Mouse (Mus musculus) hindbrain, postnatal 0 days (tissue): ENCODE measurements around the gene Lpin1. TPM values are rescaled to one million over a fixed set of nuclear protein-coding genes. Genes with fewer than 3 reads are reported as not detected.

Experiments used
- ATAC-seq: fragments of 200-750 bp; cut with Nextera tagmentation; 2 replicates; pipeline ENCODE4 v1.8.0; 2017; ENCODE audit warnings: mild to moderate bottlenecking, moderate TSS enrichment, moderate library complexity
- DNase-seq: peaks from one replicate; pipeline ENCODE4 v3.0.0-alpha.2; 2015; ENCODE audit warnings: low spot score
- H3K27ac ChIP-seq: fragments of 300-500 bp; sonication (generic); 2 replicates; pipeline ENCODE4 v1.5.1; 2014; ENCODE audit warnings: mild to moderate bottlenecking
- H3K27me3 ChIP-seq: fragments of 300-500 bp; sonication (generic); 2 replicates; pipeline ENCODE4 v1.6.1; 2014; ENCODE audit warnings: low read length, mixed read lengths; ENCODE audit not compliant: insufficient read depth
- H3K36me3 ChIP-seq: fragments of 300-500 bp; sonication (generic); 2 replicates; pipeline ENCODE4 v1.6.1; 2014; ENCODE audit warnings: low read length, mixed read lengths; ENCODE audit not compliant: insufficient read depth
- H3K4me1 ChIP-seq: fragments of 300-500 bp; sonication (generic); 2 replicates; pipeline ENCODE4 v1.6.1; 2014; ENCODE audit warnings: antibody characterized with exemption, low read length, mixed read lengths; ENCODE audit not compliant: insufficient read depth
- H3K4me2 ChIP-seq: fragments of 300-500 bp; sonication (generic); 2 replicates; pipeline ENCODE4 v1.6.1; 2014; ENCODE audit warnings: low read depth, mild to moderate bottlenecking, low read length, moderate library complexity, mixed read lengths
- H3K4me3 ChIP-seq: fragments of 300-500 bp; sonication (generic); 2 replicates; pipeline ENCODE4 v1.5.1; 2014; ENCODE audit warnings: low read length
- H3K9ac ChIP-seq: fragments of 300-500 bp; sonication (generic); replicated peaks from 2 replicates; pipeline ENCODE4 v1.6.1; 2014; ENCODE audit warnings: mild to moderate bottlenecking, low read length, moderate library complexity, mixed read lengths
- H3K9me3 ChIP-seq: fragments of 300-500 bp; sonication (generic); 2 replicates; pipeline ENCODE4 v1.6.1; 2016; ENCODE audit warnings: low read length, mixed read lengths
- CTCF ChIP-seq: IDR thresholded peaks from 2 replicates; pipeline ENCODE4 v1.5.1; 2016; ENCODE audit warnings: antibody characterized with exemption, control low read depth, low read depth
- WGBS: fragments of 180-500 bp; shearing (Covaris S2); extraction: QIAGEN DNeasy Blood & Tissue Kit; methylation state at CpG from one replicate; pipeline ENCODE4 v1.1.7; 2014; 5-methylcytosine and 5-hydroxymethylcytosine counted together
- polyA plus RNA-seq: library from polyadenylated mRNA; unstranded; fragments of >200 nt; fragmentation: Nextera tagmentation; extraction: Ambion mirVana; gene quantifications from 2 replicates; pipeline ENCODE4 v1.2.1, GENCODE M21; 2015
- total RNA-seq: library from RNA; depleted of rRNA; stranded (reverse); fragments of >200 nt; gene quantifications from 2 replicates; pipeline ENCODE4 v1.2.3, GENCODE M21; 2014

The Lpin1 gene
- total and polyA plus RNA-seq, 2 experiments from 2014 or later: 9.4 to 21.9 TPM

DNA sequence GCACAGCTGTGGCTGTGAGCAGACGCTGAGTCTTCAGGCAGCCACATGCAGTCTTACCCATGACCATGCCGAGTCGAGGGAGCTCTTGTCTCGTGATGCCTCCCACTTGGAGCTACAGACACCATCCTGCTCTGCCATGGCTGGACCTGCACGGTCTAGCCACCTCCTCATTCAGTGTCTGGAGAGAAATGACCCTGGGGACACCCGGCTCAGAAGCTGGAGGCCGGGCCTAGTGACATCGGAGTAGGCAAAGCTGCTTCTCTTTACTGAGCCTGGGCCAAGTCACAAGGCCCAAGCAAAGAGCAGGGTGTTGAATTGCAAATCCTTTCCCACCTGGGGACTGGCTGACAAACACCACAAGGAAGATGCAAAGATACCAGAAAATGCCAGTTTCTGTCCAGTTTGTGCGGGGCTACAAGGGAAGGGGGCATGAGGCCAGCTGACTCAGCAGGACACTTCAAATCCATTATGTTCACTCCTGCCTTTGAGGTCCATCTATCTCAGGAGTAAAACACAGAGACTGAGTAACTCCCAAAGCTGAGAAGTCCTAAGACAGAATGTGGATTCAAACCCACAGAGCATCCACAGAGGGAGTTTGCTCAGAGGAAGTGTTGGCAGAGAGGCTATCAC, 36.1 kb upstream of the Lpin1 start:
- H3K4me1 ChIP-seq: peaks cover 7% of the 10 kb centered on the region
- TF ChIP-seq CTCF: no peak

GRCm38 (mm10) chr12:16644698-16645097, 33.9 kb upstream of the Lpin1 start:
- Histone ChIP-seq H3K9me3 (no peaks in the 10 kb centered on the region), H3K4me3 (no peak overlapping the region), H3K4me1 (peaks cover 7% of the 10 kb centered on the region), H3K9ac (no peak overlapping the region), H3K4me2 (no peak overlapping the region), H3K27me3 (no peaks in the 10 kb centered on the region), H3K36me3 (no peaks in the 10 kb centered on the region), H3K27ac (peak overlapping the region; percentile 73)
- ATAC-seq (no peak), DNase-seq (no peak)
- WGBS: 60% methylated on average over 8 of the region's 8 CpGs
- no peak for TF ChIP-seq CTCF

More for the DNA sequence above, 36.1 kb upstream of the Lpin1 start:
- WGBS: 36% methylated on average over 9 of the region's 9 CpGs
- H3K27ac ChIP-seq: no peak overlapping the region
- ATAC-seq: no peak
- DNase-seq: peak; percentile 7
- H3K9ac ChIP-seq: no peak overlapping the region
- no peaks in the 10 kb centered on the region for H3K36me3 ChIP-seq
- H3K4me2 ChIP-seq: no peak overlapping the region
- H3K27me3 ChIP-seq: no peaks in the 10 kb centered on the region
- H3K4me3 ChIP-seq: no peak overlapping the region
- H3K9me3 ChIP-seq: no peaks in the 10 kb centered on the region

- Histone ChIP-seq H3K36me3 (no peaks in the 10 kb centered on the region), H3K4me2 (no peak overlapping the region), H3K4me3 (no peak overlapping the region), H3K4me1 (peaks cover 7% of the 10 kb centered on the region), H3K27me3 (no peaks in the 10 kb centered on the region), H3K9me3 (no peaks in the 10 kb centered on the region), H3K27ac (peak overlapping the region; percentile 73; the same call in 1 of the 2 replicates), H3K9ac (no peak overlapping the region)
- DNase-seq: peak; percentile 85
- peak; percentile 14 for TF ChIP-seq CTCF
- ATAC-seq: peak; percentile 86
- WGBS: 28% methylated on average over 12 of the region's 12 CpGs
Observed at GRCm38 (mm10) chr12:16643508-16644345, 33.0 kb upstream of the Lpin1 start.

GRCm38 (mm10) chr12:16642000-16642399, 31.2 kb upstream of the Lpin1 start:
- no peak for DNase-seq
- 63% methylated on average over 5 of the region's 5 CpGs for WGBS

GRCm38 (mm10) chr12:16640075-16640474, 29.3 kb upstream of the Lpin1 start:
- Histone ChIP-seq H3K27me3 (no peaks in the 10 kb centered on the region), H3K9ac (no peak overlapping the region), H3K4me2 (no peak overlapping the region), H3K4me3 (no peak overlapping the region), H3K36me3 (no peaks in the 10 kb centered on the region), H3K27ac (no peak overlapping the region), H3K4me1 (peaks cover 7% of the 10 kb centered on the region), H3K9me3 (no peaks in the 10 kb centered on the region)
- ATAC-seq: no peak
- no peak for TF ChIP-seq CTCF
- DNase-seq: no peak
- 85% methylated on average over 6 of the region's 6 CpGs for WGBS

More at GRCm38 (mm10) chr12:16642000-16642399, 31.2 kb upstream of the Lpin1 start:
- Histone ChIP-seq H3K9ac (no peak overlapping the region), H3K27me3 (no peaks in the 10 kb centered on the region), H3K36me3 (no peaks in the 10 kb centered on the region), H3K9me3 (no peaks in the 10 kb centered on the region), H3K27ac (no peak overlapping the region), H3K4me1 (peaks cover 7% of the 10 kb centered on the region), H3K4me3 (no peak overlapping the region), H3K4me2 (no peak overlapping the region)
- ATAC-seq: no peak
- TF ChIP-seq CTCF: no peak

DNA sequence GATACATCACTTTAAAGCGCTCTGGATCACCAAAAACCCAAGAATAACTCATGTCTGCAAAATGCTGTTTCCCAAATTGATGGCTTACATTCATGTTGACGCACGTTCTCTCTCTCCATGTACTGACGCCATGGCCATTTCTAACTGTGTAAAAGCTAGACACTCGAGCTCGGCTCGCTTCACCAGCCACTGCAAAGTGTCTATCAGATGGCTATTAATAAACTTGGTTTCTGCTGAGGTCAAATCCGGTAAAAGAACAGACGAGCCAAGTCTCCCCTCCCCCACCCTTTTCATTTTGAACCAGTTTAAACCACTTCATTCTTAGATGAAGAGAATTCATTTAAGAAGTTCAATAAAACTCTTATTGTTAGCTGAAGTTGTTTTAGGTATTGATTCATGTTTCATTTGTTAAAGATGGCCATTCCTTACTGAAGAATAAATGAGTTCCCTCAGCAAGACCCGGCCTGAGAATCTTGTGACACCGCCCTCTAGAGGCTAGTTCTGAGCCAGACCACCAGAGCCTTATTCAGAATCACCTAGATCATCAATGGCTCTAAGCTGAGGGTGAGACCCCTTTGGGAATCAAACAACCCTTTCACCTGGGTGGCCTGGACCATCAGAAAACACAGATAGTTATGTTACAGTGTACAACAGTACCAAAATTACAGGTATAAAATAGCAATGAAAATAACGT, 28.5 kb upstream of the Lpin1 start:
- no peak overlapping the region for H3K27ac ChIP-seq
- H3K27me3 ChIP-seq: no peaks in the 10 kb centered on the region
- H3K4me2 ChIP-seq: no peak overlapping the region
- H3K9ac ChIP-seq: no peak overlapping the region
- ATAC-seq: no peak
- H3K4me3 ChIP-seq: no peak overlapping the region
- DNase-seq: peak; percentile 42
- H3K4me1 ChIP-seq: peaks cover 7% of the 10 kb centered on the region
- no peaks in the 10 kb centered on the region for H3K36me3 ChIP-seq
- H3K9me3 ChIP-seq: no peaks in the 10 kb centered on the region
- WGBS: 73% methylated on average over 12 of the region's 12 CpGs
- peak; percentile 58 for TF ChIP-seq CTCF
